Comparison of ENCODE assay signal across 24 mouse cellular contexts in genomic region chr5:110266941-110267340, GRCm38 (mm10).
"Had no signal": no experiment of that assay in that cellular context is flagged by ENCODE, and none has a peak within 500 bp of the region (broad histone marks: within the 10 kb centered on the region; RNA-seq: fewer than 3 reads in every experiment).

No protein-coding gene starts in this region.

- H3K4me3 ChIP-seq: left cerebral cortex, adult 2 months; limb, embryonic 10.5 days; limb, embryonic 13.5 days; neural tube, embryonic 12.5 days; neural tube, embryonic 15.5 days had no signal

- H3K27ac ChIP-seq: left cerebral cortex, adult 2 months; limb, embryonic 10.5 days; limb, embryonic 13.5 days; liver, embryonic 14.5 days; macrophage; neural tube, embryonic 12.5 days; neural tube, embryonic 15.5 days; stomach, postnatal 0 days had no signal

- H3K4me2 ChIP-seq: limb, embryonic 13.5 days; lung, embryonic 14.5 days; midbrain, embryonic 11.5 days; neural tube, embryonic 12.5 days; neural tube, embryonic 15.5 days had no signal

- H3K9ac ChIP-seq: limb, embryonic 13.5 days; liver, embryonic 14.5 days; liver, postnatal 0 days; lung, embryonic 14.5 days; neural tube, embryonic 12.5 days; neural tube, embryonic 15.5 days had no signal

- H3K9me3 ChIP-seq: limb, embryonic 10.5 days; limb, embryonic 13.5 days; neural tube, embryonic 12.5 days; neural tube, embryonic 15.5 days had no signal

- DNase-seq: kidney, adult 8-10 months; kidney, postnatal 14 days; layer of hippocampus, postnatal 36 days; liver; liver, postnatal 0 days; lung, embryonic 14.5 days; midbrain, embryonic 14.5 days; right cerebral cortex, adult 18-20 months; right cerebral cortex, postnatal 14 days; right cerebral cortex, postnatal 4 days; thymus, adult 2 months; thymus, postnatal 14 days; thymus, postnatal 4 days had no signal

- H3K27me3 ChIP-seq: limb, embryonic 13.5 days; neural tube, embryonic 12.5 days; neural tube, embryonic 15.5 days had no signal

- ATAC-seq: intestine, postnatal 0 days; liver, postnatal 0 days; lung, postnatal 0 days had no signal
